Mouse (Mus musculus): ENCODE results near the gene Rbm47.
"Not testable (repeated sequence)": the region's sequence is repeated elsewhere in the genome, so short reads cannot be mapped to it uniquely, and the experiment has no call there.

Rbm47 gene

GRCm38 (mm10) chr5:66173018-66173417, at the start of gene Rbm47:
Rbm47 (minus strand) TSS chr5:66173118.
- DNase-seq (ENCODE audit: low spot score in 2 of 2) = no peak

DNA sequence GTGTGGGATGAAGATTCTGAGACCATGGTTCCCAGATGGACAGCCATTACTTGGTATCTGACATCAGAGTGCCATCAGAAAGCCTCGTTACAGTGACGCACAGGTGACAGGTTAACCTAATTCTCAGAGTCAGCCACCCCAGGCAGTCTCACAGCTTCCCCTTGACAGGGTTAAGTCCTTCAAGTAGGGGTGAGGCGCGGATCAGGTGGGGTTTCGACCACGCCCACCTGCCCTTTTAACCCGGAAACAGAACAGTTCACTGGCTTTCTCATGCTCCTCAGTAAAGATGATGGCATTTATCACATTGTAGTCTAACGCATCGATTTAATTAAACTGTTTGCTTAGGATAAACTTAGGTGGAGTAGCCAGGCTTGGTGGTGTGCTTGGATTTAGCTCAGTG, 47.7 kb upstream of the Rbm47 start:
- no peak for DNase-seq (ENCODE audit: low spot score in 2 of 2)

- no peak for DNase-seq (ENCODE audit: low spot score in 2 of 2)
Observed at GRCm38 (mm10) chr5:66219692-66220091, 46.8 kb upstream of the Rbm47 start.

GRCm38 (mm10) chr5:66215569-66216277, 42.8 kb upstream of the Rbm47 start:
- no peak for DNase-seq (ENCODE audit: low spot score in 2 of 2)

DNA sequence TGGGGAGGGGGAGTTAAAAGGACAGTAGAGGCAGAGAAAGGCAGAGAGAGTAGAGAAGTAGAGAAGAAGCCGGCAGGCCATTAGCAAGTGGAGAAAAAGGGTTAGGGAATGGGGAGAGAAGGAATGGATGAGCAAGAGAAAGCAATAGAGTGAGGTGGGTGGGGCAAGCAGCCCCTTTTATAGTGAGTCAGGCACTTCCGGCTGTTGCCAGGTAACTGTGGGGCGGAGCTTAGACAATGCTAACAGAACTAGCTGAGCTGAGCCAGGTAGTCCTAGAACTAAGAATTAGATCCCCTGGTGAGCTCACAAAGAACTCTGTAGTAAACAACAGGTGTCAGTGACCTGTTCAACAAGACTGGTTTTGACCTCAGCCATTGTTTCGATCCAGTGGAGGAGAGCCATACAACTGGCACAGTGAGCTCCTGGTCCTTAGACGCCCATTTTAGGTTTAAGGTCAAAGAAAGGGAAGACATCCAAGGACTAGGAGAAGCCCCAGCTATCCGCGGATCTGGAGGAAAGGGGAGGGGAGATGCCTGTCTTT, 41.5 kb upstream of the Rbm47 start:
- no peak for DNase-seq (ENCODE audit: low spot score in 2 of 2)

DNA sequence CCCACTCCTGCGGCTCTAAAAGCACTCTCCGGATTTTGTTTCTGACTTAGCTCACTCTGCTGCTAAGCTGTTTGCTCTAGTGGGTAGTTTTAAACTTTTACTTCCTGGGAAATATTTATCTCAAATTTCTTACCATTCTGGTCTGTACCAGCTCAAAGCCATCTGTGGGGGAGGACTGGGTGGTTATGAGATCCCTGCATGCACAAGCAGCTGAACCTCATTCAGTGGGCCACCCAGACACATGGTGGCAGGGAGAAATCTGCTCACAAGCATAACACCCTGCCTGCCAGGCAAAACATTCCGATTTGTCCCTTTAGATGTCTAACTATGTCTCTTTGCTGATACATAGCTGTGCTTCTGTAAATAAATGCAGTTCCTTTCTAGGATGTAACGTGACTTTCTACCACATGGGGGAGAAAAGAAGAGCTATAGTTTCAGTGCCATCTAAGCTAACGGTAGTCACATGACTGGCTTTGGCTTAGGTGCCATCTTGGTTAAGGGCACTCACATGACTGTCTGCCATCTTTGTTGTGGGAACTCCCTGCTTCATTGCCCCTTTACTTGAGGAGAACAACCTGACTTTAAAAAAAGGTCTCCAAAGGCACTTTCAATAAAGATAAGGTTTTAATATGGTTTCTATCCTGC, 36.7 kb upstream of the Rbm47 start:
- DNase-seq (ENCODE audit: low spot score in 2 of 2) = no peak

DNA sequence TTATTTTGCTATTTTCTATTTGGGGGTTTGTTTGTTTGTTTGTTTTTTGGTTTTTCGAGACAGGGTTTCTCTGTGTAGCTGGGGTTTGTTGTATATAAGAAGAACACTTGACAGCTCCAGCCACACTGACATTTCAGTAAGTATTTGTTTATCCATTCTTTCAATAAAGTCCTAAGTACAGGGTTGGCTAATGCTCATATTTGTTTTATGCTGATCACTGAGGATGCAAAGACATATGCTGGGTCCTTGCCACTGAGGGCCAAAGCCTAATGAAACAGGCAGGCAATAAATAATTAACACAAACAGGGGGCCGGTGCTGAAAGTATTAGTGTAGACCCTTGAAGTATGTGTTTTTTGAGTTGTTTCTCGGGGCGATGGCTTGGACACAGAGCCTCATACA, 32.0 kb upstream of the Rbm47 start:
- DNase-seq (ENCODE audit: low spot score in 2 of 2) = no peak

DNA sequence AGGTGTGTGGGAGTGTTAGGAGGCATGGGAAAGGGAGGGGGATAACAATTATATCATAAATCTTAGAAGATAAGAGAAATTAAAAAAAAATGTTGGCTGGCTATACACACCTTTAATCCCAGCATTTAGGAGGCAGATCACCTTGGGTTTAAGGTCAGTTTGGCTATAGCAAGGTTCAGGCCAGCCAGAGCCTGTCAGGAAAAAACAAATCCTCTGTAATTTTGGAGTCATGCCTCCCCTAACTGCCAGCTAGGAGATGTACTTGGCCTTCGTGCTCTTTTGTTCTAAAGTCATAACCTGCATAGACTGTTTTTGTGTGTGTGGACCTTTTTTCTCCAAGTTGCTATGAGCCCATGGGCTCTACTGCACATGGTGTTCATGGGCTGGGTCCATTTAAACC, 30.5 kb upstream of the Rbm47 start:
- DNase-seq (ENCODE audit: low spot score in 2 of 2) = no peak

GRCm38 (mm10) chr5:66200044-66200443, 27.1 kb upstream of the Rbm47 start:
- no peak for DNase-seq (ENCODE audit: low spot score in 2 of 2)

GRCm38 (mm10) chr5:66195323-66195722, 22.4 kb upstream of the Rbm47 start:
- no peak for DNase-seq (ENCODE audit: low spot score in 2 of 2)

GRCm38 (mm10) chr5:66193218-66193846, 20.4 kb upstream of the Rbm47 start:
- DNase-seq (ENCODE audit: low spot score in 2 of 2) = no peak

- no peak for DNase-seq (ENCODE audit: low spot score in 2 of 2)
Observed at GRCm38 (mm10) chr5:66191185-66191503, 18.2 kb upstream of the Rbm47 start.

DNA sequence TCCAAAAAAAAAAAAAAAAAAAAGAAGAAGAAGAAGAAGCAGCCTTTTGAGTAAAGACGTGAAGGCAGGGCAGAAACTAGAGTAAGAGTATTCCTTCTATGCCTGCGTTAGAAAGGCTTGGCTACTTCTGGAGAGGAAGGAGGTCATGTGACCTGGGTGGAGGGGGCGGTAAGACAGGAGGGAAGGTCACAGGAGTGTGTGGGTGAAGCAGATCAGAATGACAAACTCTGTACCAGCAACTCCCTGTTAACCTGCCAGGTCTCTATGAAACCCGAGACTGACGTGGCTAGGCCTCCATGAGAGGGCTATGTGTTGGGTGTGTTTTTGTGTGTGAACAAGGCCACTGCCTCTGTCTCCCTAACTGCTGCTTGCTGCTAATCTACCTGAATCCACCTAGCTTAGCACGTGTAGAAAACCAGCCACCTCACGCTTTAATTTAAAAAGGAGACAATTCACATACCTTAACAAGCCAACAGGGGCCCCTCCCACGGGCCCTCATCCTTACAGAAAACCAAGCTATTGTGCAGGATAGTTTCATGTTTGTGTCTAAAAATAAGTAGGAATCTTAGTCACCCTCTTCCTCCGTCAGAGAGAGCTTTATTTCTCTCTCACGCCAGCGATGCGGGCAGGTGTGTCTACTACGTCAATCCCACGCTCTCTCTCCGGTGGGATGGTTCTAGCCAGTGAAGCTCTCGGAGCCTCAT, 17.7 kb upstream of the Rbm47 start:
- peak in 1 of 2 experiments; percentile 19 for DNase-seq (ENCODE audit: low spot score in 2 of 2)

- not testable (repeated sequence) for DNase-seq (ENCODE audit: low spot score in 2 of 2)
Observed at GRCm38 (mm10) chr5:66188591-66188990, 15.7 kb upstream of the Rbm47 start.

GRCm38 (mm10) chr5:66182156-66182555, 9.2 kb upstream of the Rbm47 start:
- peak in 1 of 2 experiments; percentile 47 for DNase-seq (ENCODE audit: low spot score in 2 of 2)

- no peak for DNase-seq (ENCODE audit: low spot score in 2 of 2)
Observed at GRCm38 (mm10) chr5:66174160-66174837, 1.4 kb upstream of the Rbm47 start.

DNA sequence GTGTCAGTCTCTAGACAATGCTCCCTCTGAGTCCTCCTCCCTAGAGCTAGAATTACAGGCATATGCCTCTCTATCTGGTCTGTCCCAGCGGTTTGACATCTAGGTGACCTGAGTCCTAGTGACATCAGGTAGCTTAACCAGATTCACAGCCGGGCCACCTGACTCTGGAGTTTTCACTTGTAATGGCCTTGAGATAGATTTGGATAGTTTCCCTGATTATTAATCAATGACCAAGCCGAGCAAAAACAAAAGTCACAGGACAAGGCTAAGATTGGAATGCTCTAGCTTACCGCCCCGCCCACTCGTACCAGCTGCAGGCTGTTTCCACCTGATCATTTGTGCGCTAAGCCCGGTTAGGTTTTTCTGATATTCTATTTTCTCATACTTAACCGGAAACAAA, 2.3 kb downstream of the Rbm47 start:
- DNase-seq (ENCODE audit: low spot score in 2 of 2) = no peak

- DNase-seq (ENCODE audit: low spot score in 2 of 2) = peak in 1 of 2 experiments; percentile 7
Observed at GRCm38 (mm10) chr5:66169099-66169485, 3.8 kb downstream of the Rbm47 start.

DNA sequence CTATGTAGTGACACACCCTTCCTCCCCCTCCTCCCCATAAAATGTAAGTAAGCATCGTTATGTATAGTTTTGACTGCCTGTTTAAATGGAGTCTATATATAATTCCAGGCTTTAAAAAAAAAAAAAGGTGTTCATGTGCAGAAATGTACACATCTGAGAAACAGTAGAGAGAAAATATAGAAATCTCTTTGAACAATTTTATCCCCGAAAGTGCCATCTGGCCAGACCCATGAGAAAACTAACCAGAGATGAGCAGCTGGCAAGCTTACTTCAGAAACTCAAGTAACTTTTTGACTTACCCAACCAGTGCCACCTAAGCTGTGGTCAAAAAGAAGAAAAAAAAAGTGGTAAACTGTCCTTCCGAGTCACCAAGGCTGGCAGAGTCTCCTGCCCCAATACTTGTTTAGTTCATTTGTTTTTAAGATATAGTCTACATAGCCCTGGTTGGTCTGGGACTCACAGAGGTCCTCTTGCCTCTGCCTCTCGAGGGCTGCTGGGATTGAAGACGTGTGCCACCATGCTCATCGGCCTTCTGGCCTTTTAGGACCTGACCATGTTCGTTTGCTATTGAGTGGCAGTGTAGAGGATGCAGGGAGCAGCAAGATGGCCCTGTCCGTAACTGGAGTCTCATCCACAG, 4.3 kb downstream of the Rbm47 start:
- DNase-seq (ENCODE audit: low spot score in 2 of 2) = no peak

- DNase-seq (ENCODE audit: low spot score in 2 of 2) = no peak
Observed at GRCm38 (mm10) chr5:66166931-66167330, 6.0 kb downstream of the Rbm47 start.

DNA sequence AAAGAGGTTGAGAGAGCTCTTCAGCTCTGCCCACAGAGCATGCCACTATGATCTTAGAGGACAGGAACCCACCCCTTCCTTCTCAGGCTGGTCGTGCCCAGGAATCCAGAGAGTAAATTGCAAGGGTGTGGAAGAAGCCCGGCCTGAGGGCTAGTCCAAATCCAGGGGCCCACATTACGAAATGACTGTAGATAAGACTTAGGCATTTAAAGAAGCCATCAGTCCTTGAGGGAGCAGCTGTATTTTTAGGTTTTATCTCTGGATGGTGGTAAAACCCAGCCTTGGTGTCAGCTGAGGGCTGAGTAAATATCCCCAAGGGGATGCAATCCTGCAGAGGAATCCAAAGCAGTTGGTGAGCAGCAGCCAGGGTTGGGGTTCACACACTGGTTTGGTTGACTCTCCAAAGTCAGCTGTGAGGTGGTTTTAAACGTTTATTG, 6.7 kb downstream of the Rbm47 start:
- no peak for DNase-seq (ENCODE audit: low spot score in 2 of 2)

Data from right cerebral cortex, postnatal 36 days (tissue).